Mouse (Mus musculus): ENCODE data around the gene Ssx9. TPM values are rescaled to one million over a fixed set of nuclear protein-coding genes. Genes with fewer than 3 reads are reported as not detected.
"Not testable (repeated sequence)": the region's sequence is repeated elsewhere in the genome, so short reads cannot be mapped to it uniquely, and the experiment has no call there.

Gene Ssx9
- under 1 TPM in 1 of 4 experiments, not detected in 3; 0.78 TPM for total RNA-seq (2022)

DNA sequence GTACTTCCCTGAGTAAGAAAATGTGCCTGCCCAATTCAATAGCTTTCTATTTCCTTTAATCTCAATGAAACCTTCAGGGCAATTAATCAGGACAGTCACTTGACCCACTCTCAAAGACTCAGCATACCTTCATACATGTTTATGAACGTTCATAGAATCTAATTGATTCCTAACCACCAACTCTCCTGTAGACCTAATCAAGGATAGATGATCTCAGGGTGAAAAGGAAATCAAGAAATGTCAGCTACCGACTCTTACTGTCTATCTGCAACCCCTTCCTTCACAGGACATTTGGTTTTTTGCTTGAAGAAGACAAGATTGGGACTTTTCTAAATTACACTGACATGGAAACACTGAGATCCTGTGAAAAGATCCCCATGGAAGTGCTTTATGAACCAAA, at the start of gene Ssx9:
Ssx9 (plus strand) TSS at position 301 of the 400 bp plus-strand sequence.
- not testable (repeated sequence) for DNase-seq (ENCODE audit: low spot score in 2 of 2)

DNA sequence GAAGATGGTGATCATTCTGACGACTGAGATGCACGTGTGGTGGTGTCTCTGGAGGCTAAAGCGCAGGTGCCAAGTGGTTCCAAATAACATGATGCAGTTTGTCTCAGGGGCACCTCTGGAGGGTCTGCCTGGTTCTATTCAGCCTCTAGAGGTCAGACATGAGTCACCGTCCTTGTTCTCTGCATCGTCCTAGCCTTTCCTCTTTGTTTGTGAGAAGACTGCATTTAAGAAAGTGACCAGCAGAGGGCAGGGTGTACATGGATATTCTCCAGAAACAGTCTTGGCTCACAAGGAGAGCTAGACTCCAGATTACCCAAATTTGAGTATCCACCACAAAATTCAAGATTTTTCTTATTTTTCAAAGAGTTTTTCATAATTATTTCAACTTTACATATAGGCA, 15.3 kb upstream of the Ssx9 start:
- DNase-seq (ENCODE audit: low spot score in 2 of 2), result peak; percentile 6 to 42

DNA sequence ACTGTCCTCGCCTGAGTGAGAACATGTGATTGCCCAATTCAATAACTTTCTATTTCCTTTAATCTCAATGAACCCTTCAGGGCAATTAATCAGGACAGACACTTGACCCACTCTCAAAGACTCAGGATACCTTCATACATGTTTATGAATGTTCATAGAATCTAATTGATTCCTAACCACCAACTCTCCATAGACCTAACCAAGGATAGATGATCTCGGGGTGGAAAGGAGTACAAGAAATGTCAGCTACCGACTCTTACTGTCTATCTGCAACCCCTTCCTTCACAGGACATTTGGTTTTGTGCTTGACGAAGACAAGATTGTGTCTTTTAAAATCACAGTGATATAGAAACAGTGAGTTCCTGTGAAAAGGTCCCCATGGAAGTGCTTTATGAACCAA, 55.2 kb downstream of the Ssx9 start, which contains the start of gene Ssxb5:
Ssxb5 (plus strand) TSS at position 301 of the 400 bp plus-strand sequence.
- DNase-seq (ENCODE audit: low spot score in 2 of 2), result not testable (repeated sequence)

Other genes starting within 250 kb of the Ssx9 start
- not detected for gene Gm14459, start 223.5 kb upstream of the Ssx9 start, total RNA-seq (2022)
- not detected for gene Ssxb6, start 200.2 kb upstream of the Ssx9 start, total RNA-seq (2022)
- gene Ssxb3, start 156.6 kb upstream of the Ssx9 start, total RNA-seq (2022), result not detected
- not detected for gene Ssxb8, start 57.6 kb upstream of the Ssx9 start, total RNA-seq (2022)
- not detected for gene Ssxb5, start 55.3 kb downstream of the Ssx9 start, total RNA-seq (2022)
- gene Gm6592, start 95.6 kb downstream of the Ssx9 start, total RNA-seq (2022), result not detected
- gene Gm5751, start 125.8 kb downstream of the Ssx9 start, total RNA-seq (2022), result not detected
- 10 to 100 TPM; 32.7 to 36.7 (median 33.4) TPM for gene B630019K06Rik, start 143.9 kb downstream of the Ssx9 start, total RNA-seq (2022)
- not detected for gene Fthl17b, start 214.5 kb downstream of the Ssx9 start, total RNA-seq (2022)
- not detected for gene Fthl17c, start 228.1 kb downstream of the Ssx9 start, total RNA-seq (2022)
- gene Fthl17d, start 238.3 kb downstream of the Ssx9 start, total RNA-seq (2022), result not detected